Mouse (Mus musculus) liver, embryonic 12.5 days (tissue): Measurements from ENCODE around the gene Ift172. TPM values are rescaled to one million over a fixed set of nuclear protein-coding genes. Genes with fewer than 3 reads are reported as not detected.

Experiments
- ATAC-seq: fragments of 200-750 bp; cut with Nextera tagmentation; 2 replicates; pipeline ENCODE4 v1.8.0; 2017; ENCODE audit warnings: moderate number of reproducible peaks, mild to moderate bottlenecking, moderate library complexity
- H3K27ac ChIP-seq: fragments of 300-500 bp; sonication (generic); 2 replicates; pipeline ENCODE4 v1.5.1; 2016; ENCODE audit warnings: mild to moderate bottlenecking
- H3K27me3 ChIP-seq: fragments of 300-500 bp; sonication (generic); replicated peaks from 2 replicates; pipeline ENCODE4 v1.6.1; 2016; ENCODE audit warnings: mild to moderate bottlenecking, moderate library complexity
- H3K36me3 ChIP-seq: fragments of 300-500 bp; sonication (generic); 2 replicates; pipeline ENCODE4 v1.6.1; 2016; ENCODE audit warnings: mild to moderate bottlenecking, moderate library complexity
- H3K4me1 ChIP-seq: fragments of 300-500 bp; sonication (generic); 2 replicates; pipeline ENCODE4 v1.6.1; 2016
- H3K4me2 ChIP-seq: fragments of 300-500 bp; sonication (generic); 2 replicates; pipeline ENCODE4 v1.6.1; 2016; ENCODE audit warnings: mild to moderate bottlenecking, moderate library complexity
- H3K4me3 ChIP-seq: fragments of 300-500 bp; sonication (generic); 2 replicates; pipeline ENCODE4 v1.5.1; 2016; ENCODE audit warnings: mild to moderate bottlenecking, moderate library complexity
- H3K9ac ChIP-seq: fragments of 300-500 bp; sonication (generic); 2 replicates; pipeline ENCODE4 v1.6.1; 2016; ENCODE audit warnings: mild to moderate bottlenecking, moderate library complexity
- H3K9me3 ChIP-seq: fragments of 300-500 bp; sonication (generic); replicated peaks from 2 replicates; pipeline ENCODE4 v1.6.1; 2016; ENCODE audit warnings: mild to moderate bottlenecking, moderate library complexity
- WGBS: fragments of 180-500 bp; shearing (Covaris S2); methylation state at CpG from one replicate; pipeline ENCODE4 v1.1.7; 2016; ENCODE audit not compliant: insufficient replicate concordance; 5-methylcytosine and 5-hydroxymethylcytosine counted together
- polyA plus RNA-seq: library from polyadenylated mRNA; unstranded; fragments of >200 nt; fragmentation: Nextera tagmentation; extraction: Ambion mirVana; gene quantifications from 2 replicates; pipeline ENCODE4 v1.2.1, GENCODE M21; 2016

Ift172 gene
- polyA plus RNA-seq, result 8.7 and 10.3 TPM in 2 replicates

- ATAC-seq, result peak; percentile 96
- H3K4me1 ChIP-seq, result peaks cover 40% of the 10 kb centered on the region
- H3K27ac ChIP-seq, result peak within 1 kb of the TSS; percentile 75
- WGBS, result 3% methylated on average over 45 of the region's 45 CpGs
- H3K4me3 ChIP-seq, result peak within 1 kb of the TSS; percentile 65
- peaks cover 3% of the 10 kb centered on the region for H3K36me3 ChIP-seq
- H3K4me2 ChIP-seq, result peak within 1 kb of the TSS; percentile 88
- H3K9me3 ChIP-seq, result no peaks in the 10 kb centered on the region
- H3K27me3 ChIP-seq, result peaks cover 24% of the 10 kb centered on the region
- peak within 1 kb of the TSS; percentile 73 for H3K9ac ChIP-seq
Observed at GRCm38 (mm10) chr5:31290521-31291360, at the start of gene Ift172. Ift172 (minus strand) TSS chr5:31291116.

GRCm38 (mm10) chr5:31328255-31328654, 37.3 kb upstream of the Ift172 start:
- Histone ChIP-seq H3K4me2 (no peak overlapping the region), H3K9me3 (peaks cover 4% of the 10 kb centered on the region; the same call in 1 of the 2 replicates), H3K9ac (no peak overlapping the region), H3K4me3 (no peak overlapping the region), H3K27ac (no peak overlapping the region), H3K27me3 (no peaks in the 10 kb centered on the region), H3K36me3 (no peaks in the 10 kb centered on the region), H3K4me1 (no peaks in the 10 kb centered on the region)
- ATAC-seq, result no peak
- WGBS, result 37% methylated on average over 7 of the region's 7 CpGs

DNA sequence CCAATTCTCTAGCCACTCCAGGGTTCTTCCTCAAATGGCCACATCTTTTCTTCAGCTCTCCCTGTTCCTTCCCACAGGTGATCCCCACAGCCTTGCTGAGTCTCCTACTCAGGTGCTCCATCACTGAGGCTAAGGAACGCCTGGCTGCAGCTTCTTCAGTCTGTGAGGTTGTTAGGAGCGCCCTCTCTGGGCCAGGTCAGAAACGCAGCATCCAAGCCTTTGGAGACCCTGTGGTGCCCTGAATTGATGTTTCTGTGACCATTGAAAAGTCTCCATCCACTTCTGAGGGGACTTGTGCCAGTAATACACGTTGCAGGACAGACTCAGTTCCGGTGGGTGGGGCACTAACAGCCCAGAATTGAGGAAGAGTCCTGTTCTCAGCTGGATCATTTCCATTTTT, 35.9 kb upstream of the Ift172 start:
- Histone ChIP-seq H3K4me2 (no peak overlapping the region), H3K27me3 (no peaks in the 10 kb centered on the region), H3K4me1 (no peaks in the 10 kb centered on the region), H3K36me3 (no peaks in the 10 kb centered on the region), H3K9ac (no peak overlapping the region), H3K27ac (no peak overlapping the region), H3K4me3 (no peak overlapping the region), H3K9me3 (no peaks in the 10 kb centered on the region)
- no peak for ATAC-seq
- 21% methylated on average over 5 of the region's 5 CpGs for WGBS

DNA sequence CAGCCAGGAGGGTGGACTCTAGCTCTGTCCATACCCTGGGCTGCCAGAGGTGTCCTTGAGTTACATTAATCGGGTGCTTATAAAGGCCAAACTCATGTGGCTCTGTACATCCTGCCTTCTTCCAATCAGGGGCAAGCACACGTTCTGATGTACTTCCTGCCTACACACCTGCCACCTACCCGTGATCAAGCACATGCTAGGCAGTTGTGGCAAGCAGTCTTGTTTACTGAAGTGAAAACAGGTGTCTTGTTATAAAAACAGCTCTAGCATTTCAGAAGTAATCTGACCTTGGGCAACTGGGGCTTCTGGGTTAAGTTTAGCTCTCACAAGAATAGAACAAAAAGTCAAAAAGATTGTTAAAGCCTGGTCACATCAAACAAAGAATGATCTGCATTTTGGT, 33.2 kb upstream of the Ift172 start:
- Histone ChIP-seq H3K9ac (no peak overlapping the region), H3K4me1 (no peaks in the 10 kb centered on the region), H3K9me3 (no peaks in the 10 kb centered on the region), H3K36me3 (no peaks in the 10 kb centered on the region), H3K27me3 (no peaks in the 10 kb centered on the region), H3K4me3 (no peak overlapping the region), H3K4me2 (no peak overlapping the region), H3K27ac (no peak overlapping the region)
- WGBS, result 40% methylated on average over 3 of the region's 3 CpGs
- ATAC-seq, result no peak

GRCm38 (mm10) chr5:31322776-31323175, 31.9 kb upstream of the Ift172 start:
- Histone ChIP-seq H3K27me3 (no peaks in the 10 kb centered on the region), H3K4me3 (no peak overlapping the region), H3K36me3 (no peaks in the 10 kb centered on the region), H3K4me2 (no peak overlapping the region), H3K9ac (no peak overlapping the region), H3K27ac (no peak overlapping the region), H3K4me1 (no peaks in the 10 kb centered on the region), H3K9me3 (no peaks in the 10 kb centered on the region)
- ATAC-seq, result no peak
- 61% methylated on average over 3 of the region's 3 CpGs for whole genome bisulfite sequencing

DNA sequence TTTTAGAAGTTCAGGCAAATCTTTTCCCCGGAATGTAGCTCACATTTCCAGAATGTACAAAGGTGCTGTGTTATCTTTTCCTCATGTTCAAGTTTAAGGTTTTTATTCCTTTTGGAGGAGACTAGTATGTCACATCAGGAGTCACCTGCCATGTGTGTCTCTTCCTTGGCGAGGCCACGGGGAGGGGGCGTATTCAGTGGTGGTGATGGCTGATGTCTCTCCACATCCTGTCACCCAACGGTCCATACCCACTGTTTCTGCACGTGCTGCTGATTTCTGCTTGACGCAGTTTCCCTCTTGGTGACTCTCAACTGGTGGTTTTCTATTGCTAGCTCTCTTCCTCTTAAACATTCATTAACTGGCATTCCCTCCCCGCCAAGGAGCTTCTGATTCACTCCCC, 21.9 kb upstream of the Ift172 start:
- no peaks in the 10 kb centered on the region; the same call in 1 of the 2 replicates for H3K36me3 ChIP-seq
- 0 out of 2 replicates have a peak, but pooled peaks cover 5% of the 10 kb centered on the region for H3K27me3 ChIP-seq
- no peak for ATAC-seq
- 62% methylated on average over 8 of the region's 8 CpGs for WGBS
- H3K4me3 ChIP-seq, result no peak overlapping the region
- H3K4me1 ChIP-seq, result no peaks in the 10 kb centered on the region
- no peak overlapping the region for H3K4me2 ChIP-seq
- no peaks in the 10 kb centered on the region for H3K9me3 ChIP-seq
- no peak overlapping the region for H3K9ac ChIP-seq
- no peak overlapping the region for H3K27ac ChIP-seq

DNA sequence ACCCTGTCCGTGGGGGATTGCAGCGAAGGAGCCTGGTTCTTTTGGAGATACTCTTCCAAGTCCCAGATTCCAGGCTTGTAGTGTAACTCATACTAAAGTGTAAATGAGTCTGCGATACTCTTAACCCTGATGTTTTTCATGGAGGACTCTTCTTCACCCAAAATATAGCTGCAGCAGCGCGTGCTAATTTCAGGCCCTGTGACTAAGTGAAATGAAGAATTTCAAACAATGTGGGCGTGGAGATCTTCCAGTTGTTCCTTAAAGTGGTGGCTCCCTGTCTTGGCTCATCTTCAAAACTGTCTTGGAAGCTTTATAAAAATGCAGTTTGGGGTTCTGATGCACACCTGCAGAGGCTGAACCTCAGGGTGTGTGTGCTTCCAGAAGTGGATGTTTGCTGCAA, 12.2 kb upstream of the Ift172 start:
- H3K4me3 ChIP-seq, result no peak overlapping the region
- H3K4me1 ChIP-seq, result no peaks in the 10 kb centered on the region
- H3K27me3 ChIP-seq, result peaks cover 14% of the 10 kb centered on the region
- no peak for ATAC-seq
- H3K9ac ChIP-seq, result no peak overlapping the region
- no peaks in the 10 kb centered on the region for H3K9me3 ChIP-seq
- no peak overlapping the region for H3K27ac ChIP-seq
- no peak overlapping the region for H3K4me2 ChIP-seq
- 73% methylated on average over 6 of the region's 6 CpGs for WGBS
- H3K36me3 ChIP-seq, result no peaks in the 10 kb centered on the region

- WGBS, result 45% methylated on average over 8 of the region's 8 CpGs
- H3K27ac ChIP-seq, result no peak overlapping the region
- H3K4me1 ChIP-seq, result no peaks in the 10 kb centered on the region
- no peaks in the 10 kb centered on the region for H3K36me3 ChIP-seq
- H3K4me3 ChIP-seq, result no peak overlapping the region
- no peak overlapping the region for H3K9ac ChIP-seq
- H3K4me2 ChIP-seq, result no peak overlapping the region
- ATAC-seq, result no peak
- H3K9me3 ChIP-seq, result no peaks in the 10 kb centered on the region
- H3K27me3 ChIP-seq, result peaks cover 26% of the 10 kb centered on the region
Observed at GRCm38 (mm10) chr5:31301866-31302265, 10.9 kb upstream of the Ift172 start.

- Histone ChIP-seq H3K9me3 (no peaks in the 10 kb centered on the region), H3K27ac (no peak overlapping the region), H3K4me3 (no peak overlapping the region), H3K4me1 (peaks cover 17% of the 10 kb centered on the region), H3K4me2 (no peak overlapping the region), H3K9ac (no peak overlapping the region), H3K27me3 (peaks cover 59% of the 10 kb centered on the region), H3K36me3 (no peaks in the 10 kb centered on the region)
- WGBS, result 24% methylated on average over 2 of the region's 2 CpGs
- no peak for ATAC-seq
Observed at GRCm38 (mm10) chr5:31298486-31298885, 7.6 kb upstream of the Ift172 start.

GRCm38 (mm10) chr5:31297981-31298380, 7.1 kb upstream of the Ift172 start:
- H3K27me3 ChIP-seq, result peaks cover 60% of the 10 kb centered on the region
- no peak overlapping the region for H3K4me2 ChIP-seq
- H3K27ac ChIP-seq, result no peak overlapping the region
- H3K9me3 ChIP-seq, result no peaks in the 10 kb centered on the region
- no peak for ATAC-seq
- WGBS, result 53% methylated on average over 3 of the region's 3 CpGs
- peaks cover 17% of the 10 kb centered on the region for H3K4me1 ChIP-seq
- H3K36me3 ChIP-seq, result no peaks in the 10 kb centered on the region
- H3K9ac ChIP-seq, result no peak overlapping the region
- no peak overlapping the region for H3K4me3 ChIP-seq

DNA sequence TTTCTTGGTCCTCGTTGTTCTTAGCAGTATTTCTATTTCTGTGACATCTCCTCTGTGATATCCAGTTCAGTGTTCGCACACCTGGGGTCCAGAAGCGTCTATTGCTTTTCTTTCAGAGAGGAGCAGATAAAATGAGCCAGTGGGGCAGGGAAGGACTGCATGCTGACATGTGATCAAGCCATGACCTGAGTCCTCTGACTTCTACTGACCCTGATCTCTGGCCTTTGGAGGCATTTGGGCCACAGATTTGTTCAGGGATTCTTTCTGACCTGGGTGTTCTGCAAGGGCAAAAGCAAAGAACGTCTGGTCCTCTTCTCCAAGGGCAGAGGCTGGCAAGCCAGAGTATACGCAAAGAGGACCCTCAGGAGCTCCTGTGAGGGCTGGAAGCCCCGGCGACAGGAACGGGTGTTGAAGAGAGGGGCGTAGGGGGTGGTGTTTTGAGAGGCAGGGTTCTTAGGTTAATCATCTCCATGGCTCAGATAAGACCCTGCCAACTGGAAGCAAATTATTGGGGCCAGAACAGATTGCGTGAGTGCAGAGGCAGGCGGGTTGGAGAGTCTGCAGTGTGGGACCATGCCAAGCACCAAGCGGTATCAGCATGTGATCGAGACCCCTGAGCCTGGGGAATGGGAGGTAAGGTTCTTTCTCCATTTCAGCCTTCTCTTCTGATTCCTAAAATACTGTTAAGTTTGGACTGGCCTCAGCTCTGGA, 6.3 kb upstream of the Ift172 start, which contains the start of gene Gckr:
Gene Gckr (plus strand): TSS at position 397 of the 711 bp plus-strand sequence.
- peaks cover 21% of the 10 kb centered on the region for H3K4me1 ChIP-seq
- peak; percentile 23 for ATAC-seq
- peaks cover 60% of the 10 kb centered on the region for H3K27me3 ChIP-seq
- peak within 1 kb of the TSS; percentile 33; the same call in 1 of the 2 replicates for H3K27ac ChIP-seq
- no peak within 1 kb of the TSS for H3K4me3 ChIP-seq
- H3K9ac ChIP-seq, result no peak within 1 kb of the TSS
- H3K9me3 ChIP-seq, result no peaks in the 10 kb centered on the region
- no peaks in the 10 kb centered on the region for H3K36me3 ChIP-seq
- peak within 1 kb of the TSS; percentile 89; the same call in 1 of the 2 replicates for H3K4me2 ChIP-seq
- 53% methylated on average over 13 of the region's 13 CpGs for WGBS

GRCm38 (mm10) chr5:31295606-31296141, 4.8 kb upstream of the Ift172 start, which contains the start of gene Fndc4:
Fndc4 (minus strand) TSS chr5:31296080.
- Histone ChIP-seq H3K9me3 (no peaks in the 10 kb centered on the region), H3K4me1 (peaks cover 29% of the 10 kb centered on the region), H3K9ac (peak within 1 kb of the TSS; percentile 74), H3K27me3 (peaks cover 60% of the 10 kb centered on the region), H3K27ac (peak within 1 kb of the TSS; percentile 33; the same call in 1 of the 2 replicates), H3K36me3 (no peaks in the 10 kb centered on the region), H3K4me2 (peak within 1 kb of the TSS; percentile 89), H3K4me3 (peak within 1 kb of the TSS; percentile 65)
- ATAC-seq, result no peak
- WGBS, result under 1% methylated on average over 23 of the region's 46 CpGs
